In the genomic region with DNA sequence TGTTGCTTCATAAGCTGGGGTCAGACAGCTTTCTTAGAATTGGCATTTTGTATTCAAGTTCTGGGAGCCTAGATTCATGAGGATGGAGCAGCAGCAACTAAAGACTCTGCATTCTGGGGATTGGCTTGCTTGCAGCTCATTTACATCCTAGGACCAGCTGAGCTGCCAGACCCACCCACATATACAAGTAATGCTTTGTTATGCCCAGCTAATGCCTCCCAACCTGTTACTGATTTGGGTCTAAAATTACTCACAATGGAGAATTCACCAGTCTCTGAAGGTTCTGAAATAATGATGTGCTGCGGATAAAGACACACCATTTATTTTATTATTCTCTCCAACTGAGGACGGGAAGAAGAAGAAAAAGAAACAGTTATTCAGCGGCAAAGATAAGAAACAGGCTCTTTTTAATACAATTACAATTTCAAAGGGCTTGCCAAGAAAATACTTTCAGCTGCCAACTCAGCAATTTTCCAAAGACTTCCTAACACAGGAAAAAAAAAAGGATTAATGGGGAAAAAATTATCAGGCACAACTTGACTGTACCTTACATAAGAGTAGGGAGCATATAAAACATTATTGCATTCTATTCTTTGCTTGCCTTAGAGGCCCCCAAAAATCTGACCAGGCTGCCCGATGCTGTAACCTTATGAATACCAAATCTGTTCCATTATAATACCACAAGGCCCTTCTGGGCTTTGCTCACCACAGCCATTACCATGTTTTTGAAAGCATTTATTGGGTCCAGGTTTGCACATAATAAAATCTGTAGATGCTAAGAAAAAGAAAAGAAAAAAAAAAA, we compare ENCODE assay signal across 11 mouse cellular contexts.
DNase-seq lines count a peak whose midpoint lies in the region; ATAC-seq lines count a peak whose summit lies in the region.
"Had no signal": no experiment of that assay in that cellular context is flagged by ENCODE, and none has a peak within 500 bp of the region (broad histone marks: within the 10 kb centered on the region; RNA-seq: fewer than 3 reads in every experiment).

No protein-coding gene starts in this region.

- no peaks in the 10 kb centered on the region for H3K9me3 ChIP-seq in hindbrain, embryonic 14.5 days (ENCODE audit: control insufficient read depth, low read length)
- H3K9me3 ChIP-seq in midbrain, embryonic 16.5 days (replicated peaks; ENCODE audit: control insufficient read depth, low read length, poor library complexity, severe bottlenecking), result no peaks in the 10 kb centered on the region

- no peaks in the 10 kb centered on the region for H3K36me3 ChIP-seq in hindbrain, embryonic 14.5 days (replicated peaks; ENCODE audit: control insufficient read depth, insufficient read depth)
- H3K36me3 ChIP-seq in midbrain, embryonic 16.5 days (ENCODE audit: control insufficient read depth, insufficient read depth, low read length), result no peaks in the 10 kb centered on the region

- peak; percentile 18 to 37 for DNase-seq in left cerebral cortex, postnatal 25 days (ENCODE audit: low spot score in 2 of 2)
- DNase-seq in left cerebral cortex, adult 18-20 months (ENCODE audit: low spot score in 2 of 2), result no peak
- peak; percentile 8 for DNase-seq in embryo, embryonic 11 days
- no peak for DNase-seq in hindbrain, embryonic 14.5 days (ENCODE audit: low spot score)
- DNase-seq in heart, postnatal 14 days, result no peak
- DNase-seq in lung, postnatal 4 days, result no peak
- DNase-seq in kidney, postnatal 4 days, result no peak
- DNase-seq: adrenal gland, adult 8-10 months; gastrocnemius, postnatal 10 days; lung, postnatal 10 days had no signal

- intact Hi-C loops in left cerebral cortex, postnatal 25 days (cut with DNase I), result no loop called here
- intact Hi-C loops in heart, postnatal 14 days (cut with DNase I), result no loop called here

- H3K4me1 ChIP-seq in hindbrain, embryonic 14.5 days (replicated peaks; ENCODE audit: control insufficient read depth, insufficient read depth, low read length), result peaks cover 8% of the 10 kb centered on the region; the same call in 1 of the 2 replicates
- H3K4me1 ChIP-seq in midbrain, embryonic 16.5 days (ENCODE audit: control insufficient read depth, insufficient read depth, low read length), result peaks cover 13% of the 10 kb centered on the region

- no peak overlapping the region for H3K9ac ChIP-seq in hindbrain, embryonic 14.5 days
- no peak overlapping the region for H3K9ac ChIP-seq in midbrain, embryonic 16.5 days (ENCODE audit: low read depth, low read length)

- no peak overlapping the region for H3K4me2 ChIP-seq in hindbrain, embryonic 14.5 days (replicated peaks)
- H3K4me2 ChIP-seq in midbrain, embryonic 16.5 days (ENCODE audit: low read length), result no peak overlapping the region

- WGBS in hindbrain, embryonic 14.5 days, result 40% methylated on average over 4 of the region's 4 CpGs
- WGBS in midbrain, embryonic 16.5 days, result 19% methylated on average over 4 of the region's 4 CpGs

- H3K4me3 ChIP-seq in hindbrain, embryonic 14.5 days (replicated peaks; ENCODE audit: low read length), result no peak overlapping the region
- no peak overlapping the region for H3K4me3 ChIP-seq in midbrain, embryonic 16.5 days (ENCODE audit: low read depth, low read length)

- H3K27me3 ChIP-seq in hindbrain, embryonic 14.5 days (ENCODE audit: control insufficient read depth, insufficient read depth, low read length), result no peaks in the 10 kb centered on the region
- no peaks in the 10 kb centered on the region for H3K27me3 ChIP-seq in midbrain, embryonic 16.5 days (ENCODE audit: control insufficient read depth, insufficient read depth, low read depth, low read length)

- peak; percentile 49; the same call in 1 of the 2 replicates for ATAC-seq in hindbrain, embryonic 14.5 days (ENCODE audit: low FRiP score)
- peak; percentile 89 for ATAC-seq in midbrain, embryonic 16.5 days

- peak overlapping the region; percentile 27; the same call in 1 of the 2 replicates for H3K27ac ChIP-seq in hindbrain, embryonic 14.5 days
- H3K27ac ChIP-seq in midbrain, embryonic 16.5 days (ENCODE audit: low read length), result peak overlapping the region; percentile 37; the same call in 1 of the 2 replicates

Comparison
In these comparisons a context has a peak if more than half of its experiments do, and no peak if none do; other contexts are left out.
1. DNase-seq: peak in left cerebral cortex, postnatal 25 days (2 of 2) and embryo, embryonic 11 days (single experiment); none in left cerebral cortex, adult 18-20 months (0 of 2), hindbrain, embryonic 14.5 days (single experiment), heart, postnatal 14 days (0 of 2), lung, postnatal 4 days (0 of 2) and kidney, postnatal 4 days (0 of 2).